Mouse (Mus musculus): ENCODE measurements around the gene Dusp18. TPM values are rescaled to one million over a fixed set of nuclear protein-coding genes. Genes with fewer than 3 reads are reported as not detected.

The Dusp18 gene
- total RNA-seq (2022), result 1 to 10 TPM; 4.7 to 9.3 (median 6.6) TPM

DNA sequence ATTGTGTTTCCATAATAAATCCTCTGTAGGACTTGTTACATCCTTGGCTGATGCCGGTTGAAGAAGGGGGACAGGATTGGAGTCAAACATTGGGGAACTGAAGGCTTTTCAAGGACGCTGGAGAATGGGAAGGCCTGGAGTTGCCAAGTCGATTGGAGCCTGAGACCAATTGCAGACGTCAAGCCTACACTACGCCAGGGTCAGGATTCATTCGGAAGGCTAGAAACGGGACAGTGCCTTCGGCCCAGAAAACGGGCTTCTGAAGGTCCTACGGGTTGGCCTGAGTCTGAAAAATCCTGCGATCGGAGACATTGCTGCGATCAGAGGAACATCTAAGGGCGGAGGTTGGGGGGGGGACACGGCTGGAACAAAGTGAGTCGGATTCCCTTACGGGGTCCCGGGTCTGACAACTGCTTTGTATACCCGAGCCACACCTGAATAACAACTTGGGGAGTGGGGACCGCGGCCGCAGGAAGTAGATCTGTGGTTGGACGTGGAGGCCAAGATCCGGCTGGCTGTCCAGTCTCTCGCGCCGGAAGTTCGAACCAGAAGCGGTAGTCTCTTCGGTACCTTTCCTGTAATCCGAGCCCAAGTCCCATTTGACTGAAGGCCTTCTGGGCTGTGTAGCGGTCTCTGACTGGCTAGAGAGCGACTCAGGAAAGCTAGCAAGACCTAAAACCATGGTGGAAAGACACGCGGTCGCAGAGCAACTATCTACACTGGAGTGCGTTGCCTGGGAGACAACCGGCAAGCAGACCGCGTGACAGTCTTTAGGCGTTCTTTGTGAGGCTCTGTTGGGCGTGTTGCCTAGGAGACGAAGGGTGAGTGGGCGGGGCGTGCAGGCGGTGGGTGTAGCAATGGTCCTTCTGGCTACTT lies at the start of gene Dusp18, which contains the start of gene 4921536K21Rik:
Dusp18 (plus strand) TSS at position 835 of the 876 bp plus-strand sequence.
4921536K21Rik (minus strand) TSS at position 693 of the 876 bp plus-strand sequence.
- DNase-seq, result peak; percentile 93

DNA sequence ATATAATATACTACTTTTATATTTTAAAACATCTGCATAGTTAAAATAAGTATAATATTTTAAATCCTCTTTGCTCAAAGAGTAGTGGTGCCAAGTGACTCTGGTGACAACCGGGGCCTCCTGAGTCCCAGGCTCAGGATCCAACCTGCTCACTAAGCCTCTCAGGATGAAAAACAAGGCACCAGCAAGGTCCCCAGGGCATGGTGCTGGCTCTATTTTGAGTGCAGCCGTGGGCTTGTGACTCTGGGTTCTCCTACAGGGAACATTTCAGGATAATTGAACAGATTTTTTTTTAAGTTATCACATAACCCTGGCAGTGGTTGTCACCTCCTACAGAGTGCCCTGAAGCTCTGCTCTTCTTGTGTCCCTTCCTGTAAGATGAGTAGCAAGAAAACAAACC lies 48.7 kb upstream of the Dusp18 start:
- DNase-seq, result no peak

DNA sequence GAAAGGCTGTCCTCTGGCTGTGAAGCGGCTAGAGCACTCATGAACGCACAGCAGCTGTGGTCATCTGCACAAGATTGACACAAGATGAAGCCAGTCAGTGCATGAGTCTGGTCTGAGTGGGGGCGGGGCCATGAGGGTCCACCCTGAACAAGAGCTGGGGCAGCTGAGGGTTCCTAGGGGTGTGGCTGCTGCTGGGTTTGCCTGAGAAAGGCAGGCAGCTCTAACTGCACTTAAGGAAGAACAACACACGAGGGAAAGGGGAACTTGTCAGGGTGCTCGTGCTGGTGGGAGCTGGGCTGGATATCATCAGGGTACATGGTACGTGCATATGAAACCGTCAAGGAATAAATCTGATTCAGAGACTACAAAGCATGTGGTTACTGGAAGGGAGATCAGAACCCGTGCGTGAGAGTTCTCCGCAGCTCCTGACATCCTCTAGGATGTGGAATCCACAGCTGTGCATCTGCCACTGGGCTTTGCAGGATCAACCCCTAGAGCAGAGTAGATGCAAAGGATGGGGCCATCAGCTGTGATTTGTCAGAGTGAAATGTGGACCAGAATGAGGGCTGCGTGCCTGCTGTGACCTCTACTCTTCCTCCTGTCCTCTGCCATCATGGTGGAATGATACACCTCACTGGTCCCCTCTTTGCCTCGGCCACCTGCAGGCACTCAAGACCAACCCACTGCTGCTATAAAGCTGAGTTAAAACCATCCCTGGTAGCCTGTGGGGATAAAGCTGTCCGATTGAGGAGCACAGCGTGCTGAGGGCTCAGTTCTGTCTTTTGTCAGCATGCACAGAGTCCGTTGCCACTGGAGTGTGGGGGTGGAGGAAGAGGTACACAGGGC lies 45.3 kb upstream of the Dusp18 start:
- no peak for DNase-seq

DNA sequence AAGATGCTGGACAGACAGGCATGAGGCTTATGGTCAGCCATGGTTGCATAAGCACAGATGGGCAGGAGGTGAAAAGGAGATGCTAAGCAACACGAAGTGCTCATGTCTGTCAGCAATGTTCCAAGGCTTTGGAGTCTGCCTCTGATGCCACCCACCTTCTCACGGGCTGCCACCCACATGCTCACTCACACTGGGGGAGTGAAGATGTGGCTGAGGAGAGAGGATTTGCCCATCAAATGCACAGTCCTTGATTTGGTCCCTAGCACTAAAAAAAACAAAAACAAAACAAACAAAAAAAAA lies 44.8 kb upstream of the Dusp18 start:
- no peak for DNase-seq

DNA sequence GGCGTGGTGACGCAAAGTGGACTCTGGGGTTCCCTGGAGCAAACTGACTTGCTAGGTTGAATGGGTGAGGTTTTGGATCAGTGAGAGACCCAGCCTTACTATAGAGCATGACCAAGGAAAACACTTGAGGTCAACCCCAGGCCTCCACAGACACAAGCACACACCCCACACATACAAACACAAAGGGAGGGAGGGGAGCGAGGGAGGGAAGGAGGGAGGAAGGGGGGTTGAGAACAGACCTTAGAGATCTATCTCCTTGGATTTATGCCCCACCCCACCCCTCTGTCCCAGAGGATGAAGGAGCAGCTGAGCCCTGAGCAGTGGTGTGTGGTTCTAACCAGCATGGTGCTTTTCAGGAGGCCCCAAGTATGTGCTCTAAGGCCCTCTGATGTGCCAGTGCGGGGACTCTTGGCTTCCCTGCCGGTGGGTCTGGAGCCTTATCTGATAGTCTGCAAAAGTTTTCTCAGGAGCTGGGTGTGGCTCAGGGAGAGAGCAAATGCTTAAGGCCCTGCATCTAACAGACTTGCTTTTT lies 44.2 kb upstream of the Dusp18 start:
- DNase-seq, result no peak

DNA sequence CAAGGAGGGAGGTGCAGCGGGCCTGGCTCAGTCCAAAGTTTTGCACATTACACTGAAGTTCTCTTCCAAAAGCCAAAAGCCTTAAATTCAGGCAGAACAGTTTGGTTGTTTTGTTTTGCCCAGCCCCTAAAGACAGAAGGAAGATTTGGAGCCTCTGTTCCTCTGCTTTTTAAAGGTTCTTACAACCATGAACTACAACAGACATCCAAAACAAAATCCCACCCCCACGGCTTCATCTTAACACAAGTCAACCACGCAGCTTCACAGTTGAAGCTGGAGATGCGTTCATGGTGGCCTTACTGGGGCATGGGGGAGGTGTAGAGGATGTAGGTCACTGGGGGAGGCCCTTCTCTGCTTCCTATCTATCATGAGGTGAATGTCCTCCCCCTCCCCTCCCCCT lies 43.2 kb upstream of the Dusp18 start:
- DNase-seq, result no peak

DNA sequence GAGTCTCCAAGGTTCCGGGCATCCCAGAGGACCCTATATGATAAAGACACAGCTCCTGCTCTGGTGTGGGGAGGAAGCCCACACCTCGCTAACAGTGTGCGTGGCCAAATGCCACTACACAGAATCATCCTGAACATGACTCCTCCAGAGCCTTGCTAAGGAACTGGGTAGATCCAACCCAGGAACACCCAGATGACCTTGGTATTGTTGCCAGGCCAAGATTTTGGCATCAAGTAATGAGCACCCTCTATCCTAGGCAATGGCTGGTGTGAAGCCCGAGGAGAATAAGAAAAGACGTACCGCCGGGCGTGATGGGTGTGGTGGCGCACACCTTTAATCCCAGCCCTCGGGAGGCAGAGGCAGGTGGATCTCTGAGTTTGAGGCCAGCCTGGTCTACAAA lies 42.0 kb upstream of the Dusp18 start:
- no peak for DNase-seq

DNA sequence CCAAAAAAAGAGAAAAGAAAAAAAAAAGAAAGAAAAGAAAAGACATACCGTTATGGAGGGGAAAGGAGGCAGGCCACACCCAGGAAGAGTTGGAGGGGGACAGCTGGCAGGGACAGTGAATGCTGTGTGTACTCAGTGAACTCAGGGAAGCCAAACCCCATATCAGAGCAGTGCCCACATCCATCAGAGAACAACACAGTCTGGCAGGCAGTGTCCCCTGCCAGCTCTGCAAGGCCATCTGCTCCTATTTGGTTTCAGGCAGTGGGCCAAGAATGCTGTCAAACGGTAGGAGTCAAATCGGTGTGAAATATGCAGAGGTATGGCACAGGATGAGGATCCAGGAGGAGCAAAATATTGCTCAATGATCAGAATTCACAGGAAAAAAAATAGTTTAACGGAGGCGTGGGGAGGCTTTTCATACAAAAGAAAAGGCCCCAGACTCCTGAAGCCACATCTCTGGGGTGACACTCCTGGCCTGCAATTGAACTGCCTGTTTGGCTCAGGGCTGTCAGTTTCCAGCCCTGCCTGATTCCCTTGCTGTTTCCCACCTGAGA lies 41.5 kb upstream of the Dusp18 start:
- peak; percentile 57 for DNase-seq

DNA sequence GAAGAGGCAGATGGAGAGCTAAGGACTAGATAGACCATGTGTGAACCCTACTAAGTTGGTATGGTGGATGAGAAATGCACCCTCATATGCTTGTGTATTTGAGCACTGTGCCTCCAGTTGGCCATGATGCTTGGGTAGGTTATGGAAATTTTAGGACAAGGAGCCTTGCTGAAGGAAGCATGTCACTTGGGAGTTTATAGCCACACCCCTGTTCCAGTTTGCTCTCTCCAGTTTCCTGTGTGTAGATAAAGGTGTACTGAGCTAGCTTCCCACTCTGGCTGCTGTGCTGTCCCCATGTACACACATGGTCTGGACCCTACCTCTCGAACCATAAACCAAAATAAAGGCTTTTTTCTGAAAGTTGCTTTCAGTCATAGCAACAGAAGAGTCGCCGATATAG lies 40.9 kb upstream of the Dusp18 start:
- no peak for DNase-seq

DNA sequence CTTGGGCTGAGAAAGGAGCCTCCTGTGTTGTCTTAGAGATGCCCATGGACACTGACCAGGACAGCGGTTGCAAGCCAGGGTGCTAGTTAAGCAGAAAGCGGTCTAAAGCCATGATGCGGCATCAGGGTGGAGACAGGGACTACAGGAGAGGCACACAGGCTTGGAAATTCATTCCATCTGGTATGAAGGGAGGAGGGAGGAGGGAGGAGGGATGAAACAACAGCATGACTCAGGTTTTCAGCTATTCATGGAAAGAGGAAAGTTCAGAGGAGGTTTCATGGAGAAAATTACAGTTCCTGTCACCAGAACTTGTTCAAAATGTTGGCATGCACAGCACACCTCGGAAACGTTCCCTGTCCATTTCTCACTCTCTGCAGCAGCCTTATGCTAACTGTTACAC lies 39.2 kb upstream of the Dusp18 start:
- DNase-seq, result no peak

DNA sequence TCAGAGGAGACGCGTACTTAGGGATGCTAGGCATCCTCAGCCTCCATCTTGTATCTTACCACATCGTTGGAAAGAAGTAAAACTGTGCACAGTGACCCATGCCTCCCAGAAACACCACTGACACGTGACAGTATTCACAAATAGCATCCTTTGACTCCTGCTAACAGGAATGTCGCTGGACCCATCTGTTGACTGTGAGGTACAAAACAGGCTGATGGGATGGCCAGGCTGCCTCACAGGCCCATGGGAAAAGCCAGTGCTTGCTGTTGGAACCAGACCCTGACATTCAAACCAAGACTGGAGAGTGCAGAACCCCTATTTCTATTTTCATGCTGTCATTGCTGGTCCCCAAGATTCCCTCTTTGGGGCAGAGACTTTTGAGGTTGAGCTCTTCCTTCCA lies 37.1 kb upstream of the Dusp18 start:
- DNase-seq, result no peak

DNA sequence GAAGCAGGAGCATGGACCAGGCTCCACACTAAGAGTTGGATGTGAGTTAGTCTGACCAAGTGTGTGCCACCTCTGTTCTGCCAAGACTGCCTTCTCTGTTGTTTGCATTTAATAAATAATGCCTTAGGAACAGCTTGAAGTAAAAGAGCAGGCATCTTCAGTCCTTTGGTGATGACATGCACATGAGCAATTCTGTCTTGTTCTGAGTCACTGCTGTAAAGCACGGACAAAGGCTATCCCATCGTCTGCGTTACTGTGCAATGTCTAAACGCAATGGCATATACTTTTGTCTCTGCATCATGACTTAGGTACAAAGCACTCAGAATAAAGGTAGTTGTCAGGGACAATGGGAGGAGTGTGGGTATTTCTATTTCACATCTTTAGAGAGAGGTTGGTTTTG lies 35.3 kb upstream of the Dusp18 start:
- DNase-seq, result no peak

DNA sequence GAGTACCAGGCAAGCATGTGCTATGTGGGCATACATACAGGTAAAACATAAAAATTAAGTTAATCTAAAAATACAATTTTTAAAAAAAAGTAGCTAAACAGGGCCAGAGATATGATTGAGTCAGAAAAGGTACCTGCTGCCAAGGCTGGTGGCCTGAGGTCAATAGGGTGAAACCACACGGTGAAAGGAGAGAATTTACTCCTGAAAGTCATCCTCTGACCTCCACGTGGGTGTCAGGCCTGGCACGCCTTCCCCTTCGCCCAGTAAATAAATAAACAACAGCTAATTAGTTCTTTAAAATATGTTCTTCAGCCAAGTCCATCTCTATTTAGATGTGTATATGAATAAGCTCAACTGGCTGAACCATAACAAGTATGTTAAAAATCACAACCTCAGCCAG lies 34.7 kb upstream of the Dusp18 start:
- DNase-seq, result no peak

DNA sequence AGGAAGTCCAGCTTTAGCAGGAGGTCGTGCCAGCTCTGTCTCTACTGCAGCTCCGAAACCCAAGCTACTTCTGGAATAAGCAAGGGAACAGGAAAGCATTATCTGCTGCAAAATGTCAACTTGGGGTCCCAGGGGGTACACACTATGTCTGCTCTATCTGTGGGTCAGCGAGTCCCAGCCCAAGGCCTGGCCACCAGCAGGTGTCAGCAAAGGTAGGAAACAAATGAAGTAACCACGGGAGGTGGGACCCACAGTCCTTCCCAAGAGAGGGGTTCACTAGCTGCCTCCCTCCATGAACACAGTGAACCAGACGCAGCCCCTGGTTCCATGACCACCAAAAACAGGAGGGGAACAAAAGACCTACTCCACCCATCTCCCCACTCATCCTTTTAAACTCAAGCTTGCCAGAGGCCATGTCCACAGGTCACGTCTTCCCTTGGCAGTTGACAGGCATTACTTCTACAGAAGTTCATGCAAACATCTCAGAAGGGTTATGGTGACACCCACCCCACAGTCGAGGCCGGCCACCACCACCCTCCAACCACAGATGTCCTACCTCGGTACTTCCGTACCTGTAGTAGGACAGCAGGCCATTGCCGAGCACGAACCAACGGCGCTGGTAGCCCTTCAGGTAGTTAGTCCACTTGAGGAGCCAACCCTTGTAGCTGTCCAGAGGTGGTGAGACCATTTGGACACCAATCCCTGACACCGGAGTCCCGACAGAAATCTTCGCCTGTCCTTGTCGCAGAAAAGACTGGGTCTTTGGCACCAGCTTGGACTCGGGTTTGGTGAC lies 32.2 kb upstream of the Dusp18 start:
- no peak for DNase-seq

DNA sequence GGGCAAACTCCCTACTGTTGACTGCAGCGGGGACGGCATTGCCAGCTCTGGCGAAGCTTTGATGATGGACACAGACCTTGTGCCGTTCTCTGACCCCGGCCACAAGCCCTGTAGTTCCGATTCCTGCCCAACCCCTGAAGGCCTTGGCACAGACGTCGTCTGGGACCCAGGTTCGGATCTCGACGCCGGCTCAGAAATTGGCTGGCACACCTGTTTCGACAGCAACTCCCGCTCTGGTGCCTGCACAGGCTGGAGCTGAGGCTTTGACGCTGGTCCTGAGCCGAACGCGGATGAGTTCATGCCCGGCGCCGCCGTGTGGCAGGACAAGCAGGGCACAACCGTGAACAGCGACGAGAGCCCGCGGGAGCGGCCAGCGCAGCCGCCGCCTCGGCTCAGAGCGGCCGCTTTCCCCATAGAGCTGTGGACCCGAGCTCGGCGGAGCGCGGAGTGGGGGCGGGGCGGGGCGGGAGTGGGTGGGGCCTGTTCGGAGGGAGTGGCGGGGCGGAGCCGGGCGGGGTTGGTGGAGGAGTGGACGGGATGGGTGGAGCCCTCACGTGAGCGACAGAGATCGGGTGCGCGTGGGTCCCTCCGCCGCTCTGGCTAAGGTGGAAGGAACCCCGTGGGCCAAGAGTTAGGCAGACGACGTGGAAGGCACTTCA lies 31.5 kb upstream of the Dusp18 start, which contains the start of gene Osbp2:
Osbp2 (minus strand) TSS at position 450 of the 659 bp plus-strand sequence.
- DNase-seq, result peak; percentile 55

DNA sequence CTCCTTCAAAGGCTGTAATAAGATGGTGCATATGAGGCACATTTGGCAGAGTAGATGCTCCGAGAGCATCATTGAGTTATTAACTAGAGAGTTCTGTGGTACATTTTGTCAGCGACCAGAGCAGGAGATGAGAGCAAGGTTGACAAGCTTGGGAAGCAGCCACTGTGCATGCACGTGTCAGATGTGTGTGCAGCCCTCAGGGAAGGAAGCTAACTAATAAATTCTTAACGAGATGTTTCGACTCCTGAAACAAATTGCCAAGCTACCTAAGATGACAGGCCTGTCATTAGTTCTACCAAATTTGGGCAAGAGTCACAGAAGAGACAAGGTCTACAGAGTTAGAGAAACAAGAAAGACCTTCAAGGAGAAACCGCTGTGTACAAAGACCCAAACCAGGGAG lies 30.7 kb upstream of the Dusp18 start:
- DNase-seq, result no peak

DNA sequence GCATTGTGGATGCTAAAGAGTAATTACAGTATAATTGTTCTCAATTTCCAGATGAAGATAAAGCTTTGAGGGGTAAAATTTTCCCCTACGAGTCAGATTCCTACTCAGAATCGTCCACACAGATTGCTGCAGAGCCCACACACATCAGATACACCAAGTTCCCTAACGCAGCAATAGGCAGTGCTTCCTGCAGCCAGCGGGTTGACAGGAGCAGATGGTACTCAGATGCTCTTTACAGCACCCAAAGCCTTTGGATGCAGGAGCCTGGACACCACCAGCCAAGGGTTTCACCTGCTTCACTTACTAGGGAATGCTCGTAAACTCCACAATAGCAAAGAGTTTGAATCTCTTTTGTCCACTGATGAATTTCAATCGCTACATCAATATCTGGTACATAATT lies 18.6 kb upstream of the Dusp18 start:
- no peak for DNase-seq

DNA sequence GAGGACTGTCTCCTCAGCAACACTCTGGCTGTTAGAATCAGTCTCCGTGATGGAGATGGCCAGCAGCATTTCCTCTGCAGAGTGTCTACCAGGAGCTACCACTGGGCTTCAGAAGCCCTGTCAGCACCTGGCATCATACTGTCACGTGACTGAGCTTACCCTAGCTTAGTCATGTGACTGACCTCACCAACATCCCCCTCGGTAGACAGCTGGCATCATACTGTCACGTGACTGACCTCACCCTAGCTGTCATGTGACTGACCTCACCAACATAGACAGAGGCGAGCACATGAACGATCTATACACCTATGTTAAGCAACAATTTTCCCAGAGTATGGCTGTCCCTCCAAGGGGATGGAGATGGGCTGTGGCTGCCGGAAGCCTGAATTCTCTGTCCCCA lies 16.4 kb upstream of the Dusp18 start:
- no peak for DNase-seq

DNA sequence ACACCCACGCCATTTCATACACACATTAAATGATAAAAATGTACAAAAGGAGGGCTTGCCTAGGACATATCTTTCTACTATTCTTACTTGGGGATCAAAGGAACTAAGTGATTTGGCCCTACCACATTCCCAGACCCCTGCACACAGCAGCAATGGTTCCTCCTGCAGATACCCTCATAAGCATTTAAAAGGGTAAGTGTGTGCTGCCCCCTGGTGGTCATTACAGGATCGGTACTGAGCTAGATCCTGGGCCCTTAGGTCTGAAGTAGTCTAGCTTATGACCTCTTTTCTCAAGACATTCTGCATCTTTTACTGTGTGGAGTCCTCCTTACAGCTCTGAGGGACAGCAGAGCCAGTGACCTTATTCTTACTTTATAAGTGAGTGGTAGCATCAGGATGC lies 15.2 kb upstream of the Dusp18 start:
- DNase-seq, result peak; percentile 48

DNA sequence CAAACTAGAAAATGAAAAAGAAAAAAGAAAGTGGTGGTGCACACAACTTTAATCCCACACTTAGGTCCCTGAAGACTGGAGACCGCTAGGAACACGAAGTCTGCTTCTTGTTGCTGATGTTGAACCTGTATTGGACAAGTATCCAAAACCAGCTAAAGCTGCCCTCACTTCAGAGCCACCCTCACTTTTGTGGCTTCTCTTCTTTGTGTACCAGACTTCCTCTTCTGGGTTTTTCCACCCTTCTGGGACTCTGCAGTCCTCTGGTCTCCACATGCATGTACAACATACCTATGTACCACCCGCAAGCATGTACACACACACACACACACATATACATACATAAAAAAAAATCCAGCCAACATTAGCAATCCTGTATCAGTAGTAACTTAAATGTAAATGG lies 11.3 kb upstream of the Dusp18 start:
- no peak for DNase-seq

DNA sequence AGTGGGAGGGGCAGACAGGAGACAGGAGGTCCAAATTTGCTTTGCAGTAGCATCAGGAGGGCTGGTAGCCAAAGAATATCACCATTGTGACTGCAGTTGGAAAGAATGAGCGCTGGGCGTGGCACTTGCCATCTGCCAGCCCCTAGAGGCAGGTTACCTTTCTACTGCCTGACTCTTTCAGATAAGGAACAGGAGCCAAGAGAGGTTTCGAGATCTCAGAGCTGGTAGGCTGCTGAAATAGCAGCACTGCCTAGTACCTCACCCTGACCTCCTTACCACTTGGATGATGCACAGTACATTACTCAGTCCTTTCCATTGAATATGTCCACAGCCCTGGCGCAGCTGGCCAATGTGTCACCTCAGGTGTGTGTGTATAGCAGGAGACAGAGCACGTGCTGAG lies 7.7 kb upstream of the Dusp18 start:
- DNase-seq, result no peak

DNA sequence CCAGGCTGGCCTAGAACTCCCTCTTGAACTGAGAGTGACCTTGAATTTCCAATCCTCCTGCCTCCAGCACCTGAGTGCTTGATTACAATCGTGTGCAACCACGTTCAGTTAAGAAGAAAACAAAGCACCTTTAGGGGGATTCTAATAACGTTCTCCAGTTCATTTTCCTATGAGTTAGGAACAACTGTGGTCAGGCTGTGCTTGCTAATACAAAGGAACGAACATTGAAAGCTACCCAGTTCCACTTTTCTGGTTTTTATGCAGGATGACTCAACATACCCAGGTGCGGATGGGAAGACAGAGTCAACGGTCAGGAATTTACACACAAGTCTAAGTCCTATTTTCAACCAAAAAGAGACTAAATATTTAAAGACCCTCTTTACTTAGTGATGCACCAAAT lies 1.1 kb upstream of the Dusp18 start:
- no peak for DNase-seq
